Mouse (Mus musculus) right cerebral cortex, postnatal 14 days (tissue): ENCODE measurements around the gene Dcn.

Experiments used
- DNase-seq: peaks from one replicate; pipeline ENCODE4 v3.0.0; 2022

The Dcn gene

DNA sequence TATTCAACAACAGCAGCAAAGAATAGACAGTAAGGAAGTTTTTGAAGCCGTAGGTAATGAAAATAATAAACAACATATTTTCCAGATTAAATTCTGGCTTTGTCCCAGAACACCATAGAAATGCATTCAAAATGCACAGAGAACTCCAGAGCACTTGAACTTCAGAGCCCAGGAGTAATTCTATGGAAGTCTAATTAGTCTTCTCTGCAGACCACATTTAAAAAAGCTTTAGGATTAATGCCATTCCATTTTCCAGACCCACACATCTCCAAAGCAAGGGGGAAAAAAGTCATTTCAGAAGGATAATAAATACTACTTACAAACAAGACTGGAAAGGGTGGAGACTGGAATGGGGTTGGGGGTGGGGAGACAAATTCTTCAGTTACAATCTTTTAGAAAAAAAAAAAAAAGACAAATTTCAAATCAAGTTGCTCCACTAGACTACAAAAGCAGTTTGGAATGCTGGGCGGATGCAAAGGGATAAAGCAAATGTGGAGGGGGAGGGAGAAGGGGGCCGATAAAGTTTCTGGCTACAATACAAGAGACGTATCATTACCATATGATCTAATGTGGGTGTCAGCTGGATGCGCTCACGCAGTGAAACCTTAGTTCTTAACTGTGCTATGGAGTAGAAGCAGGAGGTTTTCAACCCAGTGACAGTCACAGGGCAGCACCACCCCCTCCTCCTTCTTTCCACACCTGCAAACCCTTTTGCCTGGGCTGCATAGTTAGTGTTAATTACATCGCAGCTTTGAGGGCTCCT, at the start of gene Dcn:
Gene Dcn, plus strand, starts transcription at position 606 of the 763 bp plus-strand sequence.
- DNase-seq: no peak

DNA sequence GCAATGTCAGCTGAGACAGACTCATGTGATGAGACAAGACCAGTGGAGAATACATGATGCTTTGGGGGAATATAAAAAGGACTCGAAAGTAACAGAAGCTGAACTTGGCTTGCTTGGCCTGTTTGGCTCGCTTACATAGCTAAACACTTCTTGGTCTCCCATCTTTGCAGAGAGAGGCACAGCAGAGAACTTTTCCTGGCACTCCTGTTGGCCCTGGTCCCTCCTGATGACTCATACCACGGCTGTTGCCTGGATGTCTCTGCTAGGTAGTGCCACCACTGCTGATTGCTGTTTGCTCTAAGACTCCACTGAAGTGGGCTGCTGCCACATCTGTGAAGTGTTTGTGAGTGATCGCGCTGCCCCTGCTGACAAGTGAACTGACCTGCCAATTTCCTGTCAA, 42.7 kb upstream of the Dcn start:
- peak; percentile 18 for DNase-seq

DNA sequence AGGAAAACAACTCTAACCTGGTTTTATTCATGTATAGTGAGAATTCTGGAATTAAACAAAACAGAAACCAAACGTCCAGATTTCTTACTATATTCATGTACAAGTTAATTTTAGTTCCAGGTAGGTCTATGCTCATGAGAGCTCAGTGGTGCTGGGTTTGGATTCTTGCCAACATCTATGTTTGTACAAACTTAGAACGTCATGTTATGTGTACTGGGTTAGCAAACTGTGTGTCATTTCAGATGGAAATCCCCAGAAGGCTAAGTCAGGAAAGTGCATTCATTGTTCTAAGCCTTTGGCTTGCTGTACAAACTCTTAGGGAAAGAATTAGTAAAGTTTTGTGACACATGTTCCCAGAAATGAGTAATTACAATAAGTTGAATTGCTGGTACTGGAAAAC, 37.1 kb upstream of the Dcn start:
- no peak for DNase-seq

DNA sequence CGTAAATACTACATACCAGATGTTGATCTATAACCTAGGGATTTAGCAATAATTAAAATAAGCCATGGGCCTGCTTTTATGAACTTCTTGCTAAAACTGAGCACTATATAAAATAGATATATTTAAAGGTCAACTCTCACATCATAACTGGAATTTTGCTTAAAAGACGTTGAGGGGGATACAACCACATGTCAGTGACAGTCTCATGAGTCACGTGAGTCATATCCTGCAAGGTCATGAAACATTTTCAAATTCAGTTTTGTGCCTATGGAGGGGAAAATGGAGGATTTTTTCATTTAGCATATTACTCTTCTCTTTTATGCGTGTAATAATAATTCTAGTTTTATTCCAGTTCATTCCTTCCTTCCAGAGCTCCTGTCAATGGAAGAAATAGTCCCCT, 32.9 kb upstream of the Dcn start:
- DNase-seq: no peak

DNA sequence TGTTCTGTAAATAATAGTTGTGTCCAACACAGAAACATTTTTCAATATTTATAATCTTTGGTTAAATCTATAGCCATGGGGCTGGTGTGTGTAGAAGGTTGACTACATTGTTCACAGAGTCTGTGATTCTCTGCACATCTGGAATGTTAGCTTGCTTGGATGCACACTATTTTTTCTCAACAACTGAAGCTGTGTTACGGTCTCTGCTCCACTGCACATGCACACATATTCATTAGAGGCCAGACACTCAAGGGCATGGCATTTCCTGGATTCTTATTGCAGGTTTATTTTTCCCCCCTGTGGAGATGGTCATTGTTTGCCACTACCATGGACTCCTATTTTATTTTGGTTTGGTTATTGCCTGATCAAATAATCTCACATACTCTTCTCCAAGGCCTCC, 26.5 kb upstream of the Dcn start:
- DNase-seq: no peak

DNA sequence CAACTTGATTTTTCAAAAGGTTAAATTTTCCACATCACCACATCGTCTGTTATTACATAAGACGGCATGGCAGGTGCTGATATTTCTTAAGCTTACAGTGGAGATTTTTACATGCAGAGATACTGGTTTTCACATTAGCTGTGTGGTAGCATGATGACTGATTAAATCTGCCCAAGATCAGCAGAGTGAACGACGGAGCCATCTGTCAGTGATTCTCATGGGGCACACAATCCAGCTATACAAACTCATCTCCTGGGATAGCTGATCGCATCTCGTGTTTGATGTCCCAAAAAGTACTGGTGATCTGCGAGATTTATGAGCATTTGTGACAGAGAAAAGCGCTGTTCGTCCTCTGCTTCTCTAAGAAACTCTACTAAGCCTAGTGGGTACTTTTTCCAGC, 25.9 kb upstream of the Dcn start:
- no peak for DNase-seq

DNA sequence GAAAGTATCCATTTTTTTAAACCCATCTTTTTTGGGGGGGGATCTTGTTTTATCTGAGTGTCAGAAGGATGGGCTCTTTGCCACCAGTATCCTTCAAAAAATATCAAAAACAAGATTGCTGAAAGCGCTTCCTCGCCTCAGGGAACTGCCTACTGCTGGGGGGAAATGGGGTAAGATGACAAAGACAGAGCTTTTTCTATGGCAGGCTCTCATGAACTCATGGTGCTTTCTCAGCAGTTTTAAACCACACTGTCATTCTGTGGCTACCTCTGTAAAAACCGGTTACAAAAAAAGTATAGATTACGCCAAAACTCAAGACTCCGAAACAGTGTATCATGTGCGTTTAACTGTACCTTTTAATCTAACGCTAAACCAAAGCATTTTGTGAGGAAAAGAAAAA, 22.4 kb upstream of the Dcn start:
- DNase-seq: no peak

DNA sequence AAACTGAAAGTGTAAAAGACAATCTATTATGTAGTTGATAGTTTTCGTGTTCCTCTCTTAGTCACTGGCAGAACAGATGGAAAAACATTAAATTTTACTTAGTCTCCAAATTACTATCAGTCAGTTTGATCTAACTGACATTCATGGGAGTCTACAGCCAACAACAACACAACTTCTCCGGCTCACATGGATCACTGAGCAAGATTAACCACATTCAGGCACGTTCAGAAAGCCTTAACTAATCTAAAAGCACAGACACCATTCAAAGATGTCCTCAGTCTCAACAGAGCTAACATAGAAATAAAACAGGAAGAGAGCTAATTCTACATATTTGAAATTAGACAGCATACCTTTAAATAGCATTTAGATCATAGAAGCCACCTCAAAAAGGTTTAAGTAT, 12.6 kb upstream of the Dcn start:
- DNase-seq: no peak

DNA sequence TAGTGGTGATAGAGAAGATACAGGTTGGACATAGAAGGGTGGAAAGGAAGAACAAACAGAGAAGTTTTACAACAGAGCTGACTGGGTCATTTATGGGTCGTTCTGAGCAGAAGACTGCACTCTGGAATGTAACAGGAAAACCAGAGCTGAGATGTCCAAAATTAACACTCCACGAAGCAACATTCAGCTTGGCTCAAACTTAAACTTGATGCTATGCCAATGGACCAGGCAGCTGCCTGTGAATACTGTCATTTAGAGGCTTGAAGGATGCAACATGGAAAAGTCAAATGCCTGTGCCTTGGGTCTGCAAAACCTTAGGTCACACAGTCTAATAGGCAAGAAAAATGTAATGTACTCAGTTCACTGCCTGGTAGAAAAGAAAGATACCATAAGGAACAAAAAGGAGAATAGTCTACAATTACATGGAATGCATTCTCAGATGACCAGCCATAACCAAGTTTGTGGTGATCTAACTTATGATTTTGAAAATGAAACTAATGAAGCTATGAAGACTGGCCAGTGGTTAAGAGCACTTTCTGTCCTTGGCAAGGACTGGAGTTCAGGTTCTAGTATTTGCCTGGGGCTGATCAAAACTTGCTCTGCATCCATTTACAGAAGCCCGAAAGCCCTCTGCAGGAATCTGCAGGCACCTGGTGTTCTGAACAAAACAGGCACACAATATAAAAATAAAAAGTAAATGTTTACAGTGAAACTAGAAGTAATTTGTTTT, 9.8 kb upstream of the Dcn start:
- no peak for DNase-seq

DNA sequence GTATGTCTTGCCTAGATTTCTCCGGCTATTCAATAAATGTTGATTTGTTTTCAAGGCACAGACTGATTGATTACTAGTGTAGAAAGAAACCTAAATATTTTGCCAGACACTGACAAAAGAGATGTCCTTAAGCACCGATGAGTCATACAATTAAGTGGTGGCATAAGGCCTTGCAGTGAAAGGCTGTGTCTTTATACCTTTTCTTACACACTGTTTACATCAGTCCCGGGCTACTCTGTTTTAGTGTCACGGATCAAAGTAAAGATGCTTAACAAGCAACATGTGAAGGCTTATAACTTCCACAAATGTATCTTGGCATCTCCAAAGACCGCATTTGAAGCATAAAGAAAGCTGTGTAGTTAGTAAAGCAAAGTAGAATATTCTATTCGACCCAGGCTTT, 3.9 kb upstream of the Dcn start:
- DNase-seq: no peak

DNA sequence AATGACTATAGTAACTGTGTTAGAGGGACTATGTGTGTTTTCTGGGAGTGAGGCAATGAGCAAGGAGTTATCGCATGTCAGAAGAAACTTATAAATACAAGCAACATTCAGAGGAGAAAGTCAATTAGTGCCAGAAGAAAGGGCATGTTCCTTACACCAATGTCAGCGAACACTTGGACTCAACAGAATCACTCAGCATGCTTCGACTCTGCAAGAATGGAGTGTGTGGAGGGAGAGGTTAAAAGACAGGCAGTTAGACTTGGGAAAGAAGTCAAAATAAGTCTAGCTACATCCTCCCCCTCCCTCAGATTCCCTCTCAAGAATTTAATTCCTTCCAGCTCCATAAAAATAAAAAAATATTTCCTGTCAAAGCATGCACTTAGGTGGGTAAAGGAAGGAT, 1.1 kb upstream of the Dcn start:
- DNase-seq: no peak

DNA sequence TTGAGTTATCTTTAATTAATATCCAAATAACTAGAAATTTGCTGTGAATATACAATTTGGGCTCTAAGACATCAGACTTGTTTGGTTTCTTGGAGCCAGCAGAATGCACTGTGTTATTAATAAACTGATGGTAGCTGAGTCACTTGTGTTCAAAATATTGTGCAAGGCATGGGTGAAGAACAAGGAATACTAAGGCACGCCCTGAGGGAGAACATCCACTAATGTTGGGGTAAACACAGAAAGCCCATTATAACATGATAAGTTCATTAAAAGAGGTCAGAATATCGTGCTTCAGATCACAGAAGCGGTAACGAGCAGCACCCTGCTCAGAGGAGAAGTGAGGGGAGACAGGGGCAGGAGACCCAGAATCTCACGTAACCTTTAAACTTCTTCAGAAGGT, 2.7 kb downstream of the Dcn start:
- no peak for DNase-seq

DNA sequence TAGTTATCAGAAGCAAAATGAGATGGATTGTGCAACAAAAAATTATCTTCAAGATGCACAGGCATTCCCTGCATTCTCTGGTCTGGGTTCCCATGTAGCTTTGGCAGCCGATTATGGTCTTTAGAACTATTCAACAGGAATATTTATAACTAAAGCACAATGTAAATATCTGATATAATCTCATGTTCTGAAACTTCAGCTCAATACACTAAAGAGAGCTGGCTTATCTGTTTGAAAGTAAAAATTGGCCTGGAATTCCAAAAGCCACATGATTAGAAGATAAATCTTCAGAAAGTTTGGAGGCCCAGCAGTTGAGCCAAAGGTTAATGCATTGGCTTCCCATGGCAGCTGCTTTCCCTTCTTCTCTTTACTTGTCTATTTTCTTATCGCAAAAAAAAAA, 4.6 kb downstream of the Dcn start:
- DNase-seq: no peak

DNA sequence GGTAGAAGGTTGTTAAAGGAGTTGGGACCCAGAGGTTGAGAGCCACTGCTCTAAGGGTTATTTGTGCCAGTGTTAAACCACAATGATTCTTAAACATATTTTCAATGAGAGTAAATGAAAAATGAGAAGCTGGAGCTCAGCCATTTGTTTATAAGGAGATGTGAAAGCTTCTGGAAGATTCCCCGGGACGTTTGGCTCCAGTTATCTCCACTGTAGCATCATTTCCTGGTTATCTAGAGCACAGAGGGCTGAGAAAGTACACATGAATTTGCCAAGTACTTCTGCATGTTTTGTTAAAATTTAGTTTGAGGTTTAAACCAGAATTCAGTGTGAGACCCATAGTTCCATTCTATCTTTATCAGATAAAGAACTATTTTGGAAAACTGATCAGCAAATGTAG, 5.7 kb downstream of the Dcn start:
- no peak for DNase-seq

DNA sequence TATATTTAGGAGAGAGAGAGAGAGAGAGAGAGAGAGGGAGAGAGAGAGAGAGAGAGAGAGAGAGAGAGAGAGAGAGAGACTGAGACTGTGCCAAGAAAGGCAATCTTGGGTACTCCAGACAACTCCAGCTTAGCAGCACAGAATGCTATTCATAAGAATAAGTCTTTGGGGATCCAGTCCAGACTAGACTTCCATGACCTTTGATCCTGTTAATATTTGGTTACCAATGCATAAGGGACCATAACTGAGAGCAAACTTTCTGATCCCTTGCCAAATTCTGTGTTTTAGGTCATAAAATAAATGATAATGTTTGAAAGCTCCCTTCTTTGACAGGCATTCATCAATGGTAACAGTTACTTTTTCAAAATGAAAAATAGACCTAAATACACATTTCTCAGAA, 6.7 kb downstream of the Dcn start:
- DNase-seq: no peak

DNA sequence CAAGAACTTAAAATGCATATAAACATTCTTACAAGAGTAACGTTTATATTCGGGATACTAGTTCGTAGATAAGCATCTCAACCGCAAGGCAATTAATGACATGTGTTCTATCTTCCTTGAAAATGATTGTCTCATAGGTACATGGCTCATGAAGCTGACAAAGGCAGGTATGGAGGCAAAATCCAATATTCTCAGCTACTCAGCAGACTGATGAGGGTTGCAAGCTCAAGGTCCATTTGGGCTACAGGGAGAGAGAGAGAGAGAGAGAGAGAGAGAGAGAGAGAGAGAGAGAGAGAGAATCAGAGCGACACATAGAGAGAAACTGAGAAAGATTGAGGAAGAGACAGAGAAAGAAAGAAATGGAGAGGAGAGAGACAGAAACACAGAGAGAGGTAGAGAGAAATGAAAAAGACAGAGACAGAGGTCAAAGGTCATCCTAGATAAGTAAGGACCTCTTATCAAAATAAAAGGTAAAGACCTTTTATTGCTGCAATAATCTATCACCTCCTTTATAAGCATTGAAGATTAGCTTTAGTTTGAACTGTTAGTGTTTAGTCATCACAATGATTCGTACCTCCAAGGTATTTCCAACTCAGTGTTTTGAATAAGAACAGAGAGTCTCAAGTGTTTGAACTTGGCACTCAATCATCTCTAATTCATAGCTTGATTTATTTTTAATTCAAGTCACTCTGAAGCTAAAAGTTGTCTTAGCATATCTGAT, 8.0 kb downstream of the Dcn start:
- no peak for DNase-seq

DNA sequence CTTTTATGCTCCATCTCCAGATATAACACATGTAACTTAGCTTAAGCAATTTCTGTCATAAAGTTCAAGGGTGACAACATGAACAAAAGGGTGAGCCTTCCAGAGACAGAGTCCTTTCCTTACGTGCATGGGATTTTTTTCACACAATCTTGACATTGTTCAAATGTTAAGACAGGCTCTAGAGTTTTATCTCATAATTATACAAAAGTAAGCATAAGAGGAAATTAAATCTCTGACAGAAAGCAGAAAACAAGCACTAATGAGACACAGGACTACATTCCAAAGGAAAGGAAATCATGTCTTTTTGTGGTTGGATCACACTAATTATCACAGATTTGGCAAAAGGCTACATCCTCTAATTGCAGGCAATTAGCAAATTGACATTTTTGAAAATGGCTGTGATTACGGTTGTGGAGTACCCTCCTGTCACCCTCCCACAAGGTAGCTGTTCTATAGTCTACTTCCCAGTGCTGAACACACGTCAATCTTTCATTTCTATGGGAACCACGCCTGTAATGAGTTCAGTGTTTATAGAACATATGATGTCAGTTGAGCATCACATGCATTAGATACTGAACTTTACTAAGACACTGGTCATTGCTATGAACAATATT, 13.1 kb downstream of the Dcn start:
- no peak for DNase-seq

DNA sequence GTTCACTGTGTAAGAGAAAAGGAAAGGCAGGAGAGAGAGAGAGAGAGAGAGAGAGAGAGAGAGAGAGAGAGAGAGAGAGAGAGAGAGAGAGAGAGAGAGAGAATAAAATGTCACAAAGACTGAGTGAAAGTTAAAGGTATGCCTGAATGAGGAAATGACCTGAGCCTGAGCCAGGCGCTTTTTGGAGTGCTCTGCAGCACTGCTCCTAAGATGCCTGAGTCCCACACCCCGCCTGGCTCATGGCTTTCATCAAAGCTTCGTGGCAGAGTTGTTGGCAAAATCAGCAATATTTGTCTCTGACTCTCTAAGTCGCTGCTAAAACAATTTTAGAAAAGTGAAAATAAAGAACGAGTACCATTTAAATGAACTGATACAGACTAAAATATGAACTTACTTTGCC, 18.2 kb downstream of the Dcn start:
- no peak for DNase-seq

DNA sequence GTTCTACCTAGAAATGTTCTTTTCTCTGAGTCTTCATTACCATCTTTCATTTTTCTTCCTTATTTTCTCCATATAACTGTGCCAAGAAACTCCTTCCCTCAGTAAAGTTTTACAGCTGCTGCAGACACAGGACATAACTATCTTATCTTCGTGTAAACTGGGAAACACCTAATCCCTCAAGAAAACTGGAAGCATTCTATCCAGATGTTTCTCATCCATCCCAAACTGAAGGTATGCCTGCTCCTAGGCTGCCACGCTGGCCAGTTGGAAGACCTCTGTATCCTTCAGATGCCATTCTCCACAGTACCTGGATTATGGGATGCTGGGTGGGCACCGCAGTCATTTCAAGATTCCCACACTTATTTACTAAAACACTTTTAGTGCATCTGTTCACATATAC, 44.0 kb downstream of the Dcn start:
- no peak for DNase-seq

DNA sequence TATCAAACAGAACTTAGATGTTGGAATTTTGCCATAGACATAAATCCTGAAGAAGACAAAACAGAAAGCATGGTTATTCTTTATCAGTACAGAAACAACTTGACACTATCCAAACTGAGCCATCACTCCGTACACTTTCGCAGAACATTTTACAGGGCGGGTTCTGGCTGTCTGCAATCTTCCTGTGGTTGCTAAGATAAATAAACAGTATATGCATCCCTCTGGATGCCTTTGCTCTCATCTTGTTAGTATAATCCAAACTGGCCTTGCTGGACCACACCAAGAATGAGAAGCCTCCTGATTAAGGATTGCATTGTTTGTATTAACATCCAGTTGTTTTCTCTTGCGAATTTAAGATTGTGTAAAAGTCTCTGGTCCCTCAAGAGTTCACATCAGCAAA, 56.3 kb downstream of the Dcn start:
- no peak for DNase-seq

DNA sequence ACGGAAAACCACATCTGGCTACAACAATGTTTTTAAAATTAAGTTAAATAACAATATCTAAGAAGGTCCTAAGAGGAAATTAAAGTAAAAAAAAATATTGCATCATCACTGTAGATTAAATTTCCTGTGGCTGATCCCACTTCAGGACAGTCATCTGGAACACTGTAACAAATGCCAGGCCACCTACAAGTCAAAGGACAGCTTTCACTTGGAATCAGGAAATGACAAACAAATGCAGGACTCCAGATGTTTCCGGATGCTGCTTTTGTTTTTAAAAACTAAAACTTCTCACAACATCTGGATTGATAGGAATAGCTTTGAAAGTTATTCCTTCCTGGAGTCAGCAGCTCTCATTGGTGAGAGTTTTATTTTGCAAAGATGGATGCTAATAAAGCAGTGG, 57.5 kb downstream of the Dcn start:
- no peak for DNase-seq

DNA sequence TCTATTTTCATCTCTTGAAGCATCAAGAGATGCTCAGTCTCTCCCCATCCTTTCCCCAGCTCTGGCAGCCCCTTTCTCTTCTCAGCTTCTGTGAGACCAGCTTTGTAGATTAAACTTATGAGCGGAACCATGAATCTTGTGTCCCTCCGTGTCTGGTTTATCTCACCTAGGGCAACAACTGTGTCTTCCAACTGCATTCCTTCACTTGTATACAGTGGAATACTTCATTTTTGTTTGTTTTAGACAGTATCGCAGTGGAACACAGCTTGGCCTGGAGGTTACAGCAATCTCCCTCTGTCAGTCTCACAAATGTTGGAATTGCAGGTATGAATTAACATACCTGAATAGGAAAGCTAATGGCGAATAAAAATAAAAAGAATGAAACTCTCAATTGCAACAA, 58.8 kb downstream of the Dcn start:
- DNase-seq: no peak

DNA sequence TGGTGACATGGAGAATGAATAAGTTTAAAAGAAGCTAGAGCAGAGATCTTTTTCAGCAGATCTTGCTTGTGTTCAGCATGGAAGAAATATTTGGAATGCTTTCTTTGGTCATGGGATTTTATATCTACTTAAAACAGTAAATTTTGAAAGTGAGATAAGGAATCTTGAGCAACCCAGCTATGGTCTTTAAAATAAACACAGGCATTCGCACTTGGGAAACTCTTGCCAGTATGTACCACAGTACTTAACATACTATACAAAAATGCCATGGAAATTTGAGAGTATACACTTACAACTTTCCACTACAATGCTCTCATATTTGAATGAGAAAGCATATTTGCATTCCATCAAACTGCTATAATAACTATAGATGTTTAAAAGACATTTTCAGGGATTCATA, 68.3 kb downstream of the Dcn start:
- no peak for DNase-seq
